Mouse (Mus musculus) brain, embryonic 18.5 days (tissue): ENCODE results near the gene Tgm7.
"Not testable (repeated sequence)": the region's sequence is repeated elsewhere in the genome, so short reads cannot be mapped to it uniquely, and the experiment has no call there.

Experiments
- DNase-seq: peaks from one replicate; pipeline ENCODE4 v3.0.0-alpha.2; 2012; ENCODE audit warnings: low read depth, low spot score

Tgm7 gene

DNA sequence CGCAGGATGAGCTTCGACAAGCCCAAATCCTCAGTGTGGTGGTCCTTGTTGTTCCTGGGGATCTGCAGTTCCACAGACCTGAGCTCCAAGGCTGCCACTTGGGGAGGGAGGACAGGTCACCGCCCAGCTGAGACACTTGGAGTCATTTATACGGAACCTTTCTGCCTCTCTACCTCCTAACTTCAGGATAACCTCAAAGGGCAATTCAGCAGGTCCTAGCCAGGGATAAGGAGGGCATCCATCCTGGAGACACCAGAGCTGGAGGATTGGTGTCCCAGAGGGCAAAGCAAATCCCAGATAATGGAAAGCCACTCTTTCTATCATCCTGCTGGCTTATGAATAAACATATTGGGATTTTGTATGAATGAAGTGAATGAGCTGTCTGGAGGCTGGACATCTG is at the start of gene Tgm7:
TSS of gene Tgm7 (minus strand) at position 101 of the 400 bp plus-strand sequence.
- no peak for DNase-seq

DNA sequence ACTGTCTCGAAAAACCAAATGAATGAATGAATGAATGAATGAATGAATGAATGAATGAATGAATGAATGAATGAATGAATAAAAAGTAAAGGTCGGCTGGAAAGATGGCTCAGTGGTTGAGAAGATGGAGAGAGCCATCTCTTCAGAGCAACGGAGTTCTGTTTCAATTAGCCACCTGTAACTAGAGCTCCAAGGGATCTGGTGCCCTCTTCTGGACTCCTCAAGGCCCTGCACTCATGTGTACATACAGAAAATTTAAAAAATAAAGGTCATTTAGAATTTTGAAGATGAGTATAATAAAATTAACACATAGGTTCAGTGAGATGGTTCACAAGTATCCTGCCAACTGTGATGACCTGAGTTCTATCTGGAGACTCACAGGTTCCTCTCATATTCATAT is 43.5 kb upstream of the Tgm7 start:
- no peak for DNase-seq

GRCm38 (mm10) chr2:121149679-121150078 is 40.1 kb upstream of the Tgm7 start:
- DNase-seq: no peak

DNA sequence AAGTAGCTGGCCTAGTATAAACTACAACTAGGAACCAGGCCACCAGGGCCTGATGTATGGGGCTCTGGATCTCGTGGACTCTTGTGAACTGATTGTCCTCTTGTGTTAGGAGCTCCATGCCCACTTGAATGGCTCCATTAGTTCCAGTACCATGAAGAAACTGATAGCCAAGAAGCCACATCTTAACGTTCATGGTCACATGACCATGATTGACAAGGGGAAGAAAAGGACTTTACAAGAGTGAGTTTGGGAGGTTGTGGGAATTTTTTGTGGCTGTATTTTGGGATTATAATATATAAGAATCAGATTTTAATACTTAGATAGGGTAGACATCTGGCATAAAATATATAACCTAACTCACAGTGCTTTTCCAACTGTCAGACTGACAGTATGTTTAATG is 32.8 kb upstream of the Tgm7 start:
- no peak for DNase-seq

DNA sequence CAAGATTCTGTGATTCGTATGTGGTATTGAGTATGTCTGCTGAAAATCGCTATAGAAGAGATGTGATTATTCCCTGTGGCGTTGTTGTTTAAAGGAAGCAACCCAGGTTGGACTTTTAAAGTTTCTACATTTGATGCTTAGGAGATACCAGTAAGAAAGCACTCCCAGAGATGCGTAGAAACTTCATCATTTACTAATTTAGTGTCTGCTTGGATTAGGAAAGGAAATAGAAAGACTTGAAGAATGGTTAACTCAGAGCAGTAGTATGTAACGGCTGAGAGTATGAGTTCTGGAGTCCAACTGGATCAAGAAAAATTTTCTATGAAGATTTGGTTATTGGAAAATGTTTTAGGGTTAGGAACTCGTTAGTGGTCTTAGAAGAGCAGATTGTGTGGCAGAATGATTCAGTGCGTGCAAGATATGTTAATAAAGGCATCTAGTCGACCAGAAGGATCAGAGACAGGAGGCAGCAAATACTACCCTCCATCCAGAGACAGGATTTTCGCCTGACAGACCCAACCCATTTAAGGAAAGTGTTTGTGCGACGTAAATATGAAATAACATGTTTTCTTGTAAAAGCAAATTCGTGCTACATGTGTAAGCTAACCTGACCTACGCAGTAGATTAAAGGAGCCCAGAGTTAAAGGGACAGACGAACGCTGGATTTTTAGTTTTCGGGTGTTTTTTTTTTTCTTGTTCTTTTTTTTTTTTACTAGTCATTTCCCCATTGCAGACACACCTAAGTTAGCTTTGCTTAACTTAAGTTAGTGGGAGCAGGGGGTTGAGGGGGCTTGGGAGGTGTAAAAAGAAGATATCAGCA is 31.8 kb upstream of the Tgm7 start:
- no peak for DNase-seq

DNA sequence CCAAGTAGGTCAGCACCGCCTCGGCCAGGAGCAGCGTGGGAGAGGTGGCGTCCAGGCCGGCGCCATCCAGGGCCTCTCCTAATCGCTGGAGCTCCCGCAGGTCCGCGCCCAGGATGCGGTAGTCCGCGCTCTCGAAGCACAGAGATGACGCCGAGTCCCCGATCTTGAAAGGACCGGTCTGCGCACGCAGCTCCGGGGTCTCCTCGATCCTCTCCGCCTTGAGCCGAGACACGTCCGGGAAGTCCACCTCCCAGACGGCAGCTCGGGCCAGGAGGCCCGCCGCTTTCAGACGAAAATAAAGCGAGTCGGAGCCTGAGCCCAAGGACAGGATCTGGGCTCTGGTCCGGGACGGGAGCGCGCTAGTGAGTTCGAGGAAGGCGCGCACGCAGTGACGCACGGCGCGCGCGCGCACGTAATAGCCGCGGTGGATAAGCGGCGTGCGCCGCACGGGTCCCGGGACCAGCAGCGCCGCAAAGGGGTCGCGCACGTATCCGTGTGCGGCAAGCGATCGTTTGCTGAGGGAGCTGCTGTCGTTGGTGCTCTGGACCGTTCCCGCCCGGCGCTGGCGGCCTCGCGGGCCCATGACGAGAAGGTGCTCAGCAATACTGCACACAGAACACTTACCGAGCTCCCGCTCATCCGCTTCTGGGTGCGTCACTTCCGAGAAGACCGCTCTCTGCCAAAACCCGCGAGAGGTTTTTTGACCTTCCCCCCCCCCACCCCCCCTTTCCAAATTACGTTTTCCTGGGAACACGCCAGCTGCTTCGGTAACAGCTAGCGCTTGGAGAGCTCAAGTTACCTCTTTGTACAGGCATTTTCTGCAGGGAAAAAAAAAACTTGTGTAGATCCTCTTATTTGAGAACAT is 30.7 kb upstream of the Tgm7 start, which contains the start of the genes Adal and Lcmt2:
TSS of gene Adal (plus strand) at position 411 of the 865 bp plus-strand sequence.
TSS of gene Lcmt2 (minus strand) at position 636 of the 865 bp plus-strand sequence.
- peak; percentile 86 for DNase-seq

GRCm38 (mm10) chr2:121139266-121140017 is 29.8 kb upstream of the Tgm7 start:
- DNase-seq: peak; percentile 6

GRCm38 (mm10) chr2:121137371-121137770 is 27.8 kb upstream of the Tgm7 start:
- no peak for DNase-seq

- DNase-seq: no peak
Measured at GRCm38 (mm10) chr2:121132822-121133221, 23.2 kb upstream of the Tgm7 start.

- no peak for DNase-seq
Measured at GRCm38 (mm10) chr2:121128865-121129620, 19.4 kb upstream of the Tgm7 start.

- DNase-seq: no peak
Measured at GRCm38 (mm10) chr2:121127536-121127935, 17.9 kb upstream of the Tgm7 start.

DNA sequence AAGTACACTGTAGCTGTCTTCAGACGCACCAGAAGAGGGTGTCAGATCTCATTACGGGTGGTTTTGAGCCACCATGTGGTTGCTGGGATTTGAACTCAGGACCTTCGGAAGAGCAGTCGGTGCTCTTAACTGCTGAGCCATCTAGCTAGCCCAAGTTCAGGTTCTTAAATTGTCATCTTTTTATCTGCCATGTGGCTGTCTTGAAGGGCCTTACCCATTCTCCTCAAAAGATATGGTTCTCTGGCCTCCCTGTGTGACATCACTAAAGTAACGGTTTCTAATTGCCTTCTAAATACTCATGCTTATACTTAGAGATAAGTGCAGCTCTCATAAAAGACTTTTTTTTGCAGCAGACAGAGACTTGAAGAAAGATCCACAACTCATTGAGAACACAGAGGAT is 16.7 kb upstream of the Tgm7 start:
- not testable (repeated sequence) for DNase-seq

DNA sequence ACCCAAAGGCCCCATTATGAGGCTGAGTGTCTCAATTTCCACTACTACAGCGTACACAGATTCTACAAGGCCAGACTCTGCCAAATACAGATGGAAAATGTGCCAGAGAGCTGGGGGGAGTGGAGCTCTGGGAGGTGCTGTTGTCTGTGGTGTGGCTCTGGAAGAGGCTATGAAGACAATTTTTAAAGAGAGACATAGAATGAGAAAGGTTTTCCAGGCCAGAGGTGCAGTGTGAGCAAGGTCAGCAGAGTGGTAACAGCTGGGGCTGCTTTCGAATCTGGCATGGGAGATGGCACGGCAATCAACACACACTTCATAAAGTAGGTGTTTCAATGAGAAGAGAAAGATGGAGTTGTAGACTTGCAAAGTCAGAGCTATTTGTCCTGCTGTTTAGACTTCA is 9.7 kb upstream of the Tgm7 start:
- DNase-seq: no peak

GRCm38 (mm10) chr2:121115418-121115817 is 5.8 kb upstream of the Tgm7 start:
- DNase-seq: no peak

- no peak for DNase-seq
Measured at GRCm38 (mm10) chr2:121105940-121106339, 3.7 kb downstream of the Tgm7 start.

GRCm38 (mm10) chr2:121102051-121102450 is 7.5 kb downstream of the Tgm7 start:
- peak; percentile 55 for DNase-seq

DNA sequence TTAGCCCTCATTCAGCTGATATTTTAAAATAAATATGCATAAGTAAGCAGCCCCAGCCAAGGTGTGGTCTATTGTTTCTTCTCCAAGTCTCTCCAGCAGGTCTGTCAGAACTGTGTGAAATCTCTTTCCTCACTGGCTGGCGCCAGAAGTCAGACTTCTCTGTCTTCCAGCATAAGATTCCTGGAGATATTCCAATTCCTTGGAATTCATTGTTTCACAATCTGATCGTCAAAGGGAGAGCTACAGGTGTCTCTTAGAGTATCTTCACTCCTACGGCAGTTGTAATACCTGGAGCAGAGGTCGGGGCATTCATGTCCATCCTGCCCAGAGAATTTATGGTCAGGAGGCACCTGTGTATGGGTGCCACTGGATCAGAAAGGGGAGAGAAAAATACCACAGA is 19.8 kb downstream of the Tgm7 start:
- no peak for DNase-seq

DNA sequence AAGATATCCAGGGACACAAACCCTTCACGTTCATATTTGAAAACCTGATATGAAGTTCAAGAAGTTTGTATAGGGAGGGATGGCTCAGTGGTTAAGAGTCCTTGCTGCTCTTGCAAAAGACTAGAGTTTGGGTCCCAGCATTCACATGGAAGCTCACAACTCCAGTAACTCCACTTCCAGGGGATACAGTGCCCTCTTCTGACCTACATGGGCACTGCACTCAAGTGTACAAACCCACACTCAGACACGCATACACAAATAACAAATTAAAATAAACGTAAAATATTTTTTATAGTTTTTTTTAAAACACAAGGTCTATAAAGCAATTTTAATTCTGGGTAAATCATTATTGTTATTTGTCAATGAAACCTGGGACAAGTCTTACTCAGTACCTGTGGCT is 21.1 kb downstream of the Tgm7 start:
- no peak for DNase-seq

GRCm38 (mm10) chr2:121085480-121086185 is 24.0 kb downstream of the Tgm7 start, which contains the start of gene Tgm5:
TSS of gene Tgm5 (minus strand) at chr2:121085841.
- DNase-seq: no peak

GRCm38 (mm10) chr2:121082626-121083025 is 27.0 kb downstream of the Tgm7 start:
- DNase-seq: no peak
